Mouse (Mus musculus): ENCODE data around the gene Cygb.
"Not testable (repeated sequence)": the region's sequence is repeated elsewhere in the genome, so short reads cannot be mapped to it uniquely, and the experiment has no call there.

Cygb gene

DNA sequence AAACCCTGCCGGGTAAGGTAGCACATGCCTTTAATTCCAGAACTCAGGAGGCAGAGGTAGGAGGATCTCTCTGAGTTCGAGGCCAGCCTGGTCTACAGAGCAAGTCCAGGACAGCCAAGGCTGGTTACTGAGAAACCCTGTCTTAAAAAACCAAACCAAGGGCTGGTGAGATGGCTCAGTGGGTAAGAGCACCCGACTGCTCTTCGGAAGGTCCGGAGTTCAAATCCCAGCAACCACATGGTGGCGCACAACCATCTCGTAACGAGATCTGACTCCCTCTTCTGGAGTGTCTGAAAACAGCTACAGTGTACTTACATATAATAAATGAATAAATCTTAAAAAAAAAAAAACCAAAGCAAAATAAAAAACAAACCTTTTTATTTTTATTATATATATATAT is 17.5 kb downstream of the Cygb start:
- not testable (repeated sequence) for DNase-seq (ENCODE audit: low spot score)

DNA sequence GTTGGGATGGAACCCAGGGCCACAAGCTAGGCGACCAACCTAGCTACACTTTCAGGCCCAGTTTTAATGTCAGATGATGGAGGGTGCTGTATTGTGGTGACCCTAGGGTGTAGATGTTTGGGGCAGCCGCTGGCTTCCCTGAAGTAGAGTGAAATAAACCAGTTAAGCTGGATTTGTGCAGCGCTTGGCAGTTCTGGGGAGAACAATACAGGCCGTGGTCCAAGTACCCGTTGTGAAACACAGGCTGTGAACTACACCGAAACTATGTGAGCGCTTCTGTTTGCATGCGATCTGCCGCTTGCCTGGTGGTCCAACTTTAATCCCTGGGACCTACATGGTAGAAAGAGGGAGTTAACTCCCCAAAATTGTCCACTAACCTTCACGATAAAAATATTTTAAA is 21.2 kb downstream of the Cygb start:
- no peak for DNase-seq (ENCODE audit: low spot score)

DNA sequence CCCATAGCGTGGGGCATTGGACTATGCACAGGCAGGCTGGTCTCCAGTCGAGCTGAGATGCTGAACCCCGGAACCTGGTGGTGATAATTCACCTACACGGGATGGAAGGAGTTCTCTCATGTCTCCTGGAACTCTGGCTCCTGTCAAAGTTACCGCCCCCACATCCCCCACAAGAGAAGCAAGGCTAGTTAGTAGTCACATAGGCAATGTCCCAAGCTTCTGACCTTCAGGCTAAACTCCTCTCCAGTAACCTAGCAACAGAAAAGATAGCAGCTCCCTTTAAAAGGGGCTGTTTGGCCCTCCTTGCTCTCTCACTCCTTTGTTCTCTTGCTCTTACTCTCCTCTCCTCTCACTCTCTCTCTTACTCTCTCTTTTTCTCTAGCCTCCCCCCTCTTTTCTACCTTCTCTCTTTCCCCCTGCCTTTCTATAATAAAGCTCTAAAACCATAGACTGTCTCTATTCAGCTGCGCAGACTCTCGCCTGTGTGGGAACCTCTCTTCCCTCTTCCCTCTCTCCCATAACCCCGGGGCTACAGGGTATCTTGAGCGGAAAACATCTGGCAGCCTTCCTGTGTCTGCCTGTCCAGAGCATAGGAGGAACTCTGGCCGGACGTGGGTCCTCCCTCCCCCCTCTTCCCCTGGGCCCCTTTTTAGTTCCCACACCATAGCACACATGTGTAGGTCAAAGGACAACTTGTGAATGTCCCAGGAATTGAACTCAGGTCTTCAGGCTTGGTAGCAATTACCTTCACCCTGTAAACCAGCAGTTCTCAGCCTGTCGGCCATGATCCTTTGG is 23.7 kb downstream of the Cygb start:
- DNase-seq (ENCODE audit: low spot score), result no peak

DNA sequence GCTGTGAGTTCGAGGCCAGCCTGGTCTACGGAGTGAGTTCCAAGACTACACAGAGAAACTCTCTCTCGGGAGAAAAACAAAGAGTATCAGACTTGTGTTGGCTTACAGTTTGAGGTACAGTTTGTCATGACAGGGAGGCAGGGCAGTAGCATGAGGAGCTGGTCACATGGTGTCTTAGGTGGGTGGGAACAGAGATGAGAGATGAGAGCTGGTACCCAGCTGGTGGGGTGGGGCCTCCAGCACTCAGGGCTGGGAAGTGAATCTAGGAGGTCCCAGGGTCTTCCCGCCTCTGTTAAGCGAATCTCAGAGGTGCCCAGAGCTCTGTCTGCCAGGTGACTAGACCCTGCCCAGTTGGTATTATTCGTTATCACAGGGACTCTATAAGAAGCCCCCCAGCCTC is 24.6 kb downstream of the Cygb start:
- DNase-seq (ENCODE audit: low spot score), result no peak

DNA sequence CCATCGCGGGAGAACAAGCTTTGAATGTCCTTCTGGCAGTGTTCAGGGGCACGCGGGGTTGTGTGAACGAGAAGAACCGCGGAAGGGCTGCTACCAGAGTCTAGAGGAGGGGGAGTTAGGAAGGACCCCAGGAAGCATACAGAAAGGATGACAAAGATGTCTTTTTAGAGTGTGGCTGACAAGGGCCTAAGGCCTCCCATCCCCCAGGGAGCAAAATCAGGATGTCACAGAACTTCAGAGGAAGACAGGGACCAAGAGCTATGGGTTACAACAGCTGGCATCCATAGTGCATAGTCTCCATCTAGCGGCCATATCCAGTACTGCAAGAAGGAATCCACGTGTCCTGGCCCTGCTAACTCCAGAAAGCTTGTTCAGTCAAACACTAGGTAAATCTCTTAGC is 25.4 kb downstream of the Cygb start:
- DNase-seq (ENCODE audit: low spot score), result peak; percentile 73

DNA sequence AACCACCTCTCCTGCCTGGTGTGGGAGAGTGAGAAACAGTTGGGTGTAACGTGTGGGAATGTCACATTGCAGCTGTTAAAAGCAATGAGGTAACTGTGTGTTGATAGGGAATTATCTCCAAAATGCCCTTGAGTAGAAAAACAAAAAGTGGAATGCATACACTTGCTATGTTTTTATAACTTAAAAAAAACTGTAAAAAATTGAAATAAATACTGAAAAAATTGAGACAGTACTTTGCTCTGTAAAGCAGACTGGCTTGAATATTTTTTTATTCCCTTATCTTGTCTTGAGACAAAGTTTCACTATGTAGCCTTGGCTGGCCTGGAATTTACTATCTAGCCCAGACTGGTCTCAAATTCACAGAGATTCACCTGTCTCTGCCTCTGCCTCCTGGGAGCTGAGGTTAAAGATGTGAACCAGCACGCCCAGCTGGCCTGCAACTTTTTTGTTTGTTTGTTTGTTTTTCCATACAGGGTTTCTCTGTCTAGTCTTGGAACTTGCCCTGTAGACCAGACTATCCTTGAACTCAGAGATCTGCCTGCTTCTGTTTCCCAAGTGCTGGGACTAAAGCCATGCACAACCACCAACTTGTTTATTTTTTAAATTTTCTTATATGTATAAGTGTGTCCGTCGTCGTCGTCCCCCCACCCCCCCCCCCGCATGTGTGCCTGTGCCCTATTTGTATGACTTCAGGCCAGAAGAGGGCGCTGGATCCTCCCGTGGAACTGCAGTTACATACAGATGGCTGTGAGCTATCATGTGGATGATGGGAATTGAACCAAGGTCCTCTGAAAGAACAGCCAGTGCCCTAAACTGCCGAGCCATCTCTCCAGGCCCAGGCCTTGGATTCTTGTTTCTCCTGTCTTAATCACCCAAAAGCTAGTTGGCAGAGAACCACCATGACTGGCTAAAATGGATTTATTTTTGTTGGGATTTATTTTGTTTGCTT is 26.8 kb downstream of the Cygb start:
- DNase-seq (ENCODE audit: low spot score), result no peak

DNA sequence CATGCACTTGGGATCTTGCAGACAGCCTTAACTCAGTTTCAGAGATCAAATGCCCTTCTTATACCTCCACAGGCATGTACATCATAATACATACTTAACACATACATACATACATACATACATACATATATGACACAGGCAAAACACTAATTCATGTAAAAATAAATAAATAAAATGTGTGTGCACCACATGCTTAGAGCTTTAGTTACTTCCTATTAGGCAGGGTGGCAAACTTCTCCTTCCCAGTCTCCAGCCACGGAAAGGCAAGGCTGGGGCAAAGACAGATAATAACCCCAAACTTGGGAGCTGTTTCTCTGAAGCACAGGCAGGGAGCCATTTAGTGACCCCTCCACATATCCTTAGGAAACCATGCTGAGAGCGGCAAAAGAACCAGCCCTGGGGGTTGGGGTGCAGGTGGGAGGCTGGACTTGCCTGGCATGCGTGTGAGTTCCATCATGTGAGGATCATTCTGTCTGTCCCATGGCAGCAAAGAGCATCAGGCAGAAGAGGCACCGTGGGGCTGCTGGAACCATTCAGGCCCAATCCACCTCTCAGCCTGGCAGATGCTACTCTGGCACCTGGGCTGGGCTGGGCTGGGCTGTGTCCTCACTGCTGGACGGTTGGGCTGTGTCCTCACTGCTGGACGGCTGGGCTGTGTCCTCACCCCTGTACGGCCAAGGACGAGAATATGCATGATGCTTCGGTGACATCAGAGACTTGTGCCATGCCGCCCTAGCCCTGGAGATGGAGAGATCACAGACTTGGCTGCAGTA is 27.6 kb downstream of the Cygb start, which contains the start of gene Rhbdf2:
TSS of gene Rhbdf2 (minus strand) at position 721 of the 773 bp plus-strand sequence.
- no peak for DNase-seq (ENCODE audit: low spot score)

DNA sequence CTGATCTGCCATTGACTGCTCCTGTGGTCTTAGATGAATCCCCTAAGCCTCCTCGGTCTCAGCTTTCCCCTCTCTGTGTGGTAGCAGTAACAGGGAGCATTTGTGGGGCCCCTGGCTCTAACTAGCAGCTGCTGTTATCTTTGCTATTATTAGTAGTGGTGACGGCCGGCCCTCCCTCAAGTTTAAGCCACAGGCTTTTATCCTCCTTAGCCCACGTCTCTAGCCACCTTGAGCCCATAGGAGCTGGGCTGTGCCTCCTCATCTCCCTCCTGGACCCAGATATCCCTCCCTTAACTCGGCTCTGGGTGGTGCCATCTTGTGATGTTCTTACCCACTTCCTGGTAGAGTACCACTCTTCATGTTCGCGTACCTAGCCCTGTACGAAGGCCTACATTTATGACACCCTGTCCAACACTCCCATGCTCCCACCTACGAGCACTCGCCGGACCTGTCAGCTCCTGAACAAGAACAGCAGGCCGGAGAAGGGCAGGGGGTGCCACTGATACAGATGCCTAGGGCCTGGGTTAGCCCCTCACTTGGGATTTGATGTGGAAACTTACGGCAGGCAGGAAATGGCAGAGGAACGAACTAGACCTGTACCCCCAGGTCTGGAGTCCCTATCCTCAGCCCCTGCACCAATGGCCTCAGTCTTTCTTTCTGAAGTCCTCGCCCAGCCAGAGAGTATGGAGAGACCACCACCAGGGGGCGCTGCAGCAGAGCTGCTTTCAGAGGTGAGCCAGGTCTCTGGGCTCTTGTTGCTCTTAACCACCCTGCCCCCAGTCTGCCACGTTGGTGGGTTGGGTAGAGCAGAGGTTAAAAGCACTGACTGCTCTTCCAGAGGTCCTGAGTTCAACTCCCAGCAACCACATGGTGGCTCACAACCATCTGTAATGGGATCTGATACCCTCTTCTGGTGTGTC is 28.8 kb downstream of the Cygb start:
- no peak for DNase-seq (ENCODE audit: low spot score)

DNA sequence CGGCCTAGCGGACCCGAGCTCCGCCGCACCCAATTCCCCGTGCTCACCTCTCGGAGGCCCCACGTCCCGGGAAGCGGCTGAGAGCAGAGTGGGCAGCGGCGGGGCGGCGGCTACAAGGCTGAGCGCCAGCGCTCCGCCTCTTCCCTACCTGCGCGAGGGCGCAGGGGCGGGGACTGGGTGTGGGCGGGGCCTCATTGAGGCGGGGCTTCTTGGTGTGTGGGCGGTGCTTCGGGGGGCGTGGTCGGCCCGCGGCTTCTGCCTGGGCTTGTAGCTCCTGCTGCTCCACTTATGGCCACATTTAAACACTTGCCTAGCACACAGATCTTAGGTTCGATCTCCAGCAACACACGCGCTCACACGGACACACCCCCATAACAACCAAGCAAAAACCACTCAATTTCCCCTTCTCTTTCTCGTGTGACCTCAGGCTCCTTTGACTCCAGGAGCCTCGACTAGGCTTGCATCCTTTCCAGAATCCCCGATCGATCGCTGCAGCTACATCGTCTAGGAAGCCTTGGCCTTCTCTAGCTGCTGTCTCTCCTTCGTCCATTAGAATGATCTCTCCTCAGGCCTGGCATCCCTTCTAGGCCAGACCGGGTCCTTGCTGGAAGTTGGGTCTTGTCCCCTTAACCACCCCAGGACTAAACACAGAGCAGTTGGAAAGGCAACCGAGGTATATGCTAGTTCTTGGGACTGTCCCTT is 29.8 kb downstream of the Cygb start:
- DNase-seq (ENCODE audit: low spot score), result peak; percentile 90

DNA sequence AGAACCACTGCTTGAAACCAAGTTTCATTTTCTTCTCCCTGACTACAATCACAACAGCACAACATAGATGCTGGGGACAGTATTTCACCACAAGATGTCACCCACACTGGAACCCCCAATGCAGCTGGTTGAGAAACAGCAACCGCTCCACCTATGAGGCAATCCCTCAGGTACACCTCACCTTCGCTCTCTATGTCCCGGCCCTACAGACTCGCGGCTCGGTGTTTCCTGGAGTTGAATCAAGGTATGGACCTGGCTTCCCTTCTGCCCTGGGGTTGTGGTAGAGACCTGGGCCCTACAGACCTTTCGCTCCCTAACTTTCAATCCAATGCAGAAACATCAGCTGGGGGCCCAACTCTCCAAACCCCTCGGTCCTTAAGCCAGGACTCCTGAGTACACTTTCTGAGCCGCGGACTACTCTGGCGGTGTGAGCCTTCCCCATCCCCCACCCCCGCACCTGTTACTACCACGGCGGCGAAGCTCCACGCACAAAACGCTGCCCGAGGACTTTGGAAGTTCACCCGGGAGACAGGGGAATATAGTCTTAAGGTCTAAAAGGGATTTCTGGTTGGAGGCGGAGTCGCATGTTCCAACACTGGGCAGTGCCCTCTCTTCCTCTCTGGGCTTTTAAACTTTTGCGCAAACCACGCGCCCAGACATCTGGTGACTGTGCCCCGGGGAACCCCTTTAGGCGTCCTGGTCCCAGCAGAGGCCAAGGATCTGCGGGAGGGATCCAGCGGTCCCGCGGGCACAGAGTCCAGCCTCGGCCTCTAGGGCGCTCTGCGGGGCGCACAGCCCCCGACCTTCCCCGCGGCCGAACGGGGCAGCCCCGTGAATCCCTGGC is 30.6 kb downstream of the Cygb start:
- peak; percentile 25 for DNase-seq (ENCODE audit: low spot score)

DNA sequence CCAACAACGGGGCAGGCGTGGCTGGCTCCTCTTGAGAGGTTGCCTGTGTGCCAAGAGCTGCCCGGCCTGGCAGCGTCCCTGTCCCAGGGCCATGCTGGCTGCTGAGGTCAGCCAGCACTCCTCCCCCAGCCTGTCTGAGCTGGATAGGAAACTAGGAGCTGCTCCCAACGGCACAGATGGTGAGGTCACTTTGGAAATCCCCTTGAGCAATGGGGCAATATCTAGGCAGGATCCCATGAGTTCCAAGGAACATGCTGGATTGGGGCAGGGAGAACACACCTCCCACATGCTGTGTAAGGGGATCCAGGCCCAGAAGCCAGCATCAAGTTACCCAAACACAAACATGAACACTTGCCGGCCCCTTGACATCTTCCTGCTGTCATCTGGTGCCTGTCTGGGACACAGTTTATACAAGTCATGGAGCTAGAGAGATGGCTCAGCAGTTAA is 32.8 kb downstream of the Cygb start:
- DNase-seq (ENCODE audit: low spot score), result peak; percentile 84

DNA sequence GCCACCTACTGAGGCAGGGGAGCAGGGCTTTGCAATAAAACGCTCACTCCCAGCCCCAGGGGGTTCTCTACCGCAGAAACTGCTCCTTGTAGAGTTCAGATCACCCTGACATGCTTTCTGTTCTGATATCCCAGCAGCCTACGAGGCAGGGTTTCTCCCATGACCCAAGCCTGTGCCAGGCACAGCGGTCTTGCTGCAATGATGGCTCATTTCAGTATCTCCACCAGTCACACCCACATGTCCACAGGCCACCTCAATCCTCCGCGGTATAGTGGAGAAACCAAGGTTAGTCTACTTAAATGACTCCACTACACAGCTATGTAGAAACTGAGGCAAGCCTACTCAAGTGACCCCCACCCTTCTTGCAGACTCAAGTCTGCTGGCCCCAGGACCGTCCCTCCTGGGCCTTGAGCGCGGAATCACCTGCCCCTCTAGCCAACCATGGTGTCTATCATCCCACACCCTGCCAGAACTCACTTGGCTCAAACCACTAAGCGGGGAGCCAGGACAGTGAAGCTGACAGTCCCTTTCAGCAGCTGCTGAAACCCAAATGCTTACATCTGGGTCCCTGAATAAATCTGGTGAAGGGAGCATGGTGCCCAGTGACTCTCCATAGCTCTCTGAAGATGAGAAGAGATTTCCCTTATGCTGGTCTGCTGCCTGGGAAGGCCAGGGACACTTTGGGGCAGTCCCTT is 33.4 kb downstream of the Cygb start:
- DNase-seq (ENCODE audit: low spot score), result no peak

DNA sequence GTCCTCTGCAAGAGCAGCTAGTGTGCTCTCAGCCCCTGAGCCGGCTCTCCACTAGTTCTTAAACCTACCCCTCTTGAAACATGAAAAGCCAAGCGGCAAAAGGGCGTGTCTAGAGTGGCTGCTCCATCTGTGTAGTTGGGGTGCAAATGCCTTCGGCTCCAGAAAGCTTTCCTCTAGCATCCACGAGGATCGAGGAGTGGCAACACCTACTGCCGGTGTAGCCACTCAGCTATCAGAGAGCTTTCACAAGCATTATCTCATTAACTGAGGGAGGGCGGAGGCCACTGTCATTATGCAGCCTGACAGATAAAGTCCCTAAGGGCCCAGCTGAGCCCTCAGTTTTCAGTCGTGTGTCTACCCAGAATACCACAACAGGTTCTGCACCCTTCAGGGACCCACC is 34.0 kb downstream of the Cygb start:
- DNase-seq (ENCODE audit: low spot score), result no peak

DNA sequence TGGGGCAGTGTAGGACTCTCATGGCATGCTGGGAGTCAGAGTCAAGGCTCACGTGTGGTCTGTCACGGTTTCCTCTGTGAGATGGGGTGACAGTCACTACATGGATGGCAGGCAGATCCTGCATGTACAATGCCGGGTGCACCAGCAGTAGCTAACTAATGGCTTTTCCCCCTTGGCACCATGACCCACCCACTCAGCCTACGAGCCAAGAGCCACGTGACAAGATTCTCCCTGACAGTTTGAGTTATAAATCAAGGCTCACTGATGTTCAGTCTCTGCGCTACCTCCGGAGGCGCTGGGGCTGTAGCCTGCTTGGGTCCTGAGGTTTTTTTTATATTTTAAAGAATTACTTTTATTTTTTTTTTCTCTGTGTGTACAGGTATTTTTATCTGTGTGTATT is 34.6 kb downstream of the Cygb start:
- no peak for DNase-seq (ENCODE audit: low spot score)

DNA sequence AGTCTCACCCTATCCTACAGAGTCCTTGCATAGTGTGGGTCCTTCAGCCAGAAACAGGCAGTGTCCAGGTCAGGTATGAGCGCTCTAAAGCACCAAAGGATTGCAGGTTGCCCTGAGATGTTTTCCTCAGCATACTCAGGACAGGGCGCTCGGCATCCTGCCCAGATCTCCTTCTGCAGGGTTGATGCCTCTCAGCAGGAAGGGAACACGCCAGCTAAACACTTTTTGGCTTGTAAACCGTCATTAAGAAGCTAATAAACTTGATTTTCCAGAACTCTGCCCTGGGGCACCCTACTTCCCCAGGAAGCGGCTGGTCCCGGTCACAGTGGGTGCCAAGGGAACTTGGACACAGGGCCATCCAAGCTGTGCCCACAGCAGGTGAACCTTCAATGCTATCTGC is 35.0 kb downstream of the Cygb start:
- DNase-seq (ENCODE audit: low spot score), result no peak

DNA sequence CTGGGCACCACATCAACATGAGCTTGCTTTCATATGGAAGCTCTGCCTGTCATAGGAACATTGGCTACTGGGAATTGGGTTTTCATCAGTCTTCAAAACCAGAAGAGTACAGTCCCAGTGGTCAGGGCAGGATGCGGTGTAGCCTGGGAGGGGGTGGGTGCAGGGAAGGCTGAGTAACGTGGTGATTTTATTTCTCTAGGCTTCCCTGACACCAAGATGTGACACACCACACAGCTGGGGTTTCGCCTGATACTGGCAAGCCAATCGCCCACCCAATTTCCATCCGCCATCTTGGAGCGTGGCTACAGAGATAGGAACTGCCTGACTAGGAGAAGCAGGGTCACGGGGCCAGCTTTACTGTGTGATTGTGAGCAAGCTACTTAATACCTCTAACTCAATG is 35.4 kb downstream of the Cygb start:
- no peak for DNase-seq (ENCODE audit: low spot score)

DNA sequence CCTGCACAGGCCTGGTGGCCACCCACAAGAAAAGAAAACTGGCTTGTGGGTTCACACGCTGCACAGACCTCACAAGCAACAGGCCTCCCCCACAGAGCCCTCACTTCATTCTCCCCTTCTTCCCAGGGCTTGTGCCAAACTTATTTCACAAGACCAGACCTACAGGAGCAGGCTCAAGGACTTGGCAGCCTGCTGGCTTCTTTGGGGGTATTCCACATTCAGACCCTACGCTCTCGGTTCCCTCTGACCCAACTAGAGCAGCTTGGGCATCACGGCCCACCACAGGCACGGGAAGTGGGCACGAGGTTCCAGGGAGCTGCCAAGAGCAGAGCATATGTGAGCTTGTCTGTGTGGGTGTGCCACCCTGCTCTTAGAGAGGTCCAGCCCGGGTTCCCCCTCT is 36.5 kb downstream of the Cygb start:
- no peak for DNase-seq (ENCODE audit: low spot score)

DNA sequence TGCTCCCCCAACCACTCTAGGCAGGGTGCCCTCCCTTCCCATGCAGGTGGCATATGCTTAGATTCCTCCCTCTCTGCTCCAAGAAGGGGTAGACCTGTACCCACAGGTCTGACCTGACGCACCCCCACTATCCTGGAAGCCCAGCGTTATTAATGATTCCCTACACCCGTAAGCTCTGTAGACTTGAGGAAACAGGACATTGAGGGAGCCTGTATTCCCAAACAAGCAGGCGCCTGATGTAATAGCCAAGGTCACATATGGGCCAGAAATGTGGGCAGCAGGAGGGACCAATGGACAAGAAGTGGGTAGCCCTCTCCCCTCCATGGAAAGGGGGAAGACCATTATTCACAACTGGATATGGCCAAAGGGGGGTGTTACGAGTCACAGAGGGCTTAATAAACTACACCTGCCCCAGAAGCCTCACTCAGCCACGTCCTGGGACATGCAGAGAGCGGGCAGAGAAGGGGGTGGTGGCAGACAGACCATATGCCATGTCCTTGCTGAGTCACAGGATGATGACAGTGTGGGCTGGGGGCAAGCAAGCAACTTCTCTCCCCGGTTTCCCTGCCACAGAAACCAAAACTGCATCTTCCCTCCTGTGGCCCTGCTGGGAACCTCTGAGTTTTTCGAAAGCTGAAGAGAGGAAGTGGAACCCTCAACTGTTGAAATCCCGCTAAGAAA is 37.5 kb downstream of the Cygb start:
- DNase-seq (ENCODE audit: low spot score), result no peak
